Mouse (Mus musculus) gastrocnemius, adult 18-20 months (tissue): Measurements from ENCODE around the gene Suclg2. TPM values are rescaled to one million over a fixed set of nuclear protein-coding genes. Genes with fewer than 3 reads are reported as not detected.

ENCODE experiments used
- DNase-seq: peaks from one replicate; pipeline ENCODE4 v3.0.0; 2021; ENCODE audit warnings: low spot score
- total RNA-seq, 2 experiments: library from RNA; stranded (reverse); gene quantifications; 2 replicates each; pipeline ENCODE4 v1.2.3; 2021

Suclg2 gene
- total RNA-seq, 2 experiments from 2014 or later: 52.1 to 53.8 TPM

- DNase-seq: no peak
These were observed 145.4 kb downstream of the Suclg2 start for GRCm38 (mm10) chr6:95573035-95573759.

DNA sequence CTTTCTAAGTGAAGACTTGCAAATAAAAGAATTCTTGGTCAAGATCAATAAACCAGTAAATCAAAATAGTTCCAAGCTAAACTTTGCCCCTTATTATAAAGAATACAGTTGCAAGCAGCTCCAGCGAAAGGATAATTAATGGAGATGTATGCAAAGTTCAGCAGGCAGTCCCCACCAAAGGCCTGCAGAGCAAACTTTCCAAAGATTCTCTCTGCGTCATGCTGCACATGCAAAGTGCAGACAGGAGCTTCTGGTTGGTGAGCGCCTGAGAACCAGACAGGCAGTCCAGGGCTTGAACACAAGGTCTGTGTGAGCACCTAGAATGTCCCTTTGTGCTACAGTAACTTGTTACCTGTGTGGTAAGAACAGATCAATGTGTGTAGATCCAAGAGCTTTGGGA lies 147.0 kb downstream of the Suclg2 start:
- no peak for DNase-seq

GRCm38 (mm10) chr6:95563355-95564009 lies 155.1 kb downstream of the Suclg2 start:
- no peak for DNase-seq

- no peak for DNase-seq
These were observed 162.3 kb downstream of the Suclg2 start for GRCm38 (mm10) chr6:95556320-95556719.

DNA sequence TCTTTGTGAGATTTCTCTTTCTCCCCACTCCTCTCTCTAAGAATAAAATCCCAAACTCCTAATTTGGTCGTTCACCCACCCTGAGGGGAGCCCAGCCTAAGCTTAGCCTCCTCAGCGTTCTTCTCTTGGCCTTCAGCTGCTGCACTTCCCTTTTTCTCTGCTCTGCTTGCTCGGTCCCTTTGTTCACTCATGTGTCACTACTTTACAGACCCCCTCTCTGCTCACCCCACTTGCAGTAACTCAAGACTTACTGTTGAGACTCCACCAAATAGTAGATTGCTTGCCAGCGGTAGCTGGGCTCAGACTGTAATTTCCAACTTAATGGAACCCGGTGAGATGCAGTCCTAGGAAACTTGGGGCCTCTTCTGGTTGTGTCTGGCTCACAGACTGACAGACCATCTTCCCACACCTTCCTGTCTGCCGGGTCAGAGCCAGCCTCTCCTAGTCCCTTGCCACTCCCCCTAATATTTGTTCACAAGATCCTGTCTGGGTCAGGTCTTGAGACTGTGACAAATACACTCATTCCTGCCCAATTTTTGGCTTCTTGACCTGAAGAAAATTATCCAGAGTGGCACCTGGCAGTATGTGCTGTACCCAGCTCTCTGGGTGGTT lies 166.2 kb downstream of the Suclg2 start:
- DNase-seq: no peak

- no peak for DNase-seq
These were observed 167.6 kb downstream of the Suclg2 start for GRCm38 (mm10) chr6:95551000-95551399.

- no peak for DNase-seq
These were observed 172.3 kb downstream of the Suclg2 start for GRCm38 (mm10) chr6:95546189-95546832.

- DNase-seq: no peak
These were observed 172.9 kb downstream of the Suclg2 start for GRCm38 (mm10) chr6:95545714-95546113.

DNA sequence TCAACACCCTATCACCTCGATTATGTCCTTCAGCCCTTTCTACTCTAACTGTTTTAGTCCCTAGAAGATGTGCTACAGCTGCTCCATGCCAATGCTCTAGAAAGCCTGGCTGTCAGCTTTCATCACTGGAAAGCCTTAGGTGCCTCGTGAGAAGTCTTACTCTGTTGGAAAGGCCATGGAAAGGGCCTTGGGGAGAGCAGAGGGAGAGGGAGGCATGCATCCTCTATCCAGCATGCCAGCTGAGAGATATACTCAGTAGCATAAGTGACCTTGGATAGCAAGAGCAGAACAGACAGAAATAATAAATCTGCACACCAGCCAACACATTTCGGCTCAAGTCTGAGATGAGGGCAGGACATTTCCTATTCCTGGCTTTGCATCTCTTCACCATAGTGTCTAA lies 173.3 kb downstream of the Suclg2 start:
- no peak for DNase-seq

- no peak for DNase-seq
These were observed 183.4 kb downstream of the Suclg2 start for GRCm38 (mm10) chr6:95535191-95535590.

- DNase-seq: no peak
These were observed 198.8 kb downstream of the Suclg2 start for GRCm38 (mm10) chr6:95519846-95520245.

GRCm38 (mm10) chr6:95518406-95518805 lies 200.2 kb downstream of the Suclg2 start:
- no peak for DNase-seq

DNA sequence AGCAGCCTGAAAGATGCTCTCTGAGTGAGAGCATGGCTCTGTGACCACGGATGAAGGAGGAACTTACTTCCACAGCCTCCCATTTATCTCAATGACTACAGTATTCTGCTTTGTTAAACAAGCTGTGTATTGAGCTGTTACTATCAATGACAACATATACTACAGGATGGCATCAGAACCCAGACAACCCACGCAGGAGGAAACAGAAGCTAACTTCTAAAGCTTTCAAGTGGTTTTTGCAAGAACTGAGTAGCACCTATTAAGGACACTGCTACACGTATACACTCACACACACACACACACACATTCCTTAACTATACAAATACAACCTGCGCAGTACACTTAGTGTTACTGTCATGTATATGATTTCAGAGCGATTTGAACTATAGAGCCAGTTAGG lies 202.9 kb downstream of the Suclg2 start:
- DNase-seq: no peak

DNA sequence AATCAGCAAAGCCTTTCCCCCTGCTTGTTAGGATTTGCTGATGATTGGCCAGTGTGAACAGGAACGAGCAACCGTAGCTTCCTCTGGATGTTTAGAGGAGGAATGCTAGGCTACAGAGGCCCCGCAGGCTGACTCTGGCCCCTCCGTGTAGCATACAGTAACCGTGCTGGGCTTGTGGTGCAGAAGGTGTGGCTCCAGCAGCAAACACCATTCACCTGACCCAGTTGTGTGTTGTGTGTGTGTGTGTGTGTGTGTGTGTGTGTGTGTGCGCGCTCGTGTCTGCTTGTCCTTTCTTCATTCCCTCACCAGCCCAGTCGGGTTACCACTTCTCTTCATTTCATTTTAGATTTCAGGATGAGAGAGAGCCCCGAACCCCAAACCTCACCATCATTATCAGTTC lies 203.9 kb downstream of the Suclg2 start:
- DNase-seq: no peak

GRCm38 (mm10) chr6:95511689-95512088 lies 206.9 kb downstream of the Suclg2 start:
- no peak for DNase-seq

DNA sequence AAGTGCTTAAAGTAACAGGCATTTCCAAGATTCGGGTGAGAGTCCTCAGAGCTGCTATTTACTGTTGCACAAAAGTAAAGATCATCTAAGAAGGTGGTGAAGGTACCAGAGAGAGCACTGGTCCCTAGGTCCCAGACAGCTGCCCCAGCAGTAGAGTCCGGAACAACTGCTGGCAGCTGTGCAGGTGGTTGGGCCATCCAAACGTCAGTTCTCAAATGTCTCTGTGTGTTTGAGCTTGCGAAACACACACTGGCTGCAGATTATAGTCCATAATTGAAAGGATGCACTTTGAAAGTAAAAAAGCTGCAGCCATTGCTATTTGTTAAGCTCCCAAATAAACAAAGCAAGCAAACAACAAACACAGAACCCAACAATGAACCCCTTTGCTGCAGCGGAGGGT lies 217.8 kb downstream of the Suclg2 start:
- DNase-seq: peak; percentile 38

GRCm38 (mm10) chr6:95499639-95500038 lies 219.0 kb downstream of the Suclg2 start:
- no peak for DNase-seq

- DNase-seq: no peak
These were observed 226.2 kb downstream of the Suclg2 start for GRCm38 (mm10) chr6:95492216-95492956.

DNA sequence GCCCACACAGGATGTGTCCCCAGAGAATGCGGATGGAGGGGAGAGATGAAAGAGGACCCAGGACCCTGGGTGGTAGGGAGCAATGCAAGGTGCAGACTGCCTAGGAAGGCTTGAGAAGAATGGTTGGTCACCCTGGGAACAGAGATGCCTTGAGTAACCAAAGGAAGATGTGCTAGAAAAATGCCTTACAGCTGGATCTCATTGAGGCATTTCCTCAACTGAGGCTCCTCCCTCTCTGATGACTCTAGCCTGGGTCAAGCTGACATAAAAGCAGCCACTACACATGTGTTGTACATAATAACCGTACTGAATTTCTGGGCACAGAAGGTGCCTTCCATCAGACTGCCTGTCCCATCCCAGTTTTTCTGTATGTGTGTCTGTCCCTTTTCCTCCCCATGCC lies 227.6 kb downstream of the Suclg2 start:
- no peak for DNase-seq

DNA sequence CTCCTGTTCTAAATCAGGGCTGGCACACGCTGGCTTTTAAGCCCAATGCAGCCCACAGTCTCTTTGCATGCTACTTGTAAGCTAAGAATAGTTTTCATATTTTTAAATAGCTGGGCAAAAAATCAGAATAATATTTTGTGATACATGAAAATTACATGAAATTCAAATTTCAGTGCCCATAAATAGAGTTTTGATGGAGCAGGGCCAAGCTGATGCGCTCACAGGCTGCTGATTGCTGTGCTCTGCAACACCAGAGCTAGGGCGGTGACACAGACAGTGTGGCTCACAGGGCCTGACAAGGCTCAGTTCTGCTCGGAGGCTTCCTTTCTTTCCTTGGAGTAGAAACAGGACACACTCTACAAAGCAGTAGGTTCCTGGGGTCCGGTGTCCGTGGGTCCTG lies 232.8 kb downstream of the Suclg2 start:
- no peak for DNase-seq

- peak; percentile 7 for DNase-seq
These were observed 234.3 kb downstream of the Suclg2 start for GRCm38 (mm10) chr6:95484183-95484818.
